ENCODE assay signal across 12 mouse cellular contexts in the genomic region with DNA sequence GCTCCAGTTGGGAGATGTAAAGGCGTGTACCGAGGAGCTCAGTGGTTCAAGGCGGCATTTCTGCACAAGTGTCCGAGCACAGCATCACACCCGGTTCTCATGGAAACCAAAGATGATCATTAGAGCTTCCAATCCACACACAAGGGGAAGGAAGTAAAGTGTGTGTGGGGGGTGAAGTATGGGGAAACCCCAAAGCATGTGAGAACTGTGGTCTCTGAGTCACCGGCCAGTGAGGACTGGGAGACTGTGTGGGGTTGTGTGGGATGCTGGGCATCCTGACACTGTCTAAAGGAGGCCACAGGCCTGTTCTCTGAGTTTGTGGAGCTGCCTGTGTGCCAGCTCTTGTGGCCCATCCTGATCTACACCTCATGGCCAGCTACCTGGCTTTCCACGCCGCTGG. TPM values are rescaled to one million over a fixed set of nuclear protein-coding genes. Genes with fewer than 3 reads are reported as not detected.
A peak's percentile ranks its signal among the peaks of the same experiment; 100 is the strongest.
DNase-seq lines count a peak whose midpoint lies in the region; TF ChIP-seq lines count a peak whose summit lies in the region.
"Had no signal": no experiment of that assay in that cellular context is flagged by ENCODE, and none has a peak within 500 bp of the region (broad histone marks: within the 10 kb centered on the region; RNA-seq: fewer than 3 reads in every experiment).

No protein-coding gene starts in this region.

- H3K27ac ChIP-seq in layer of hippocampus, adult 2 months, result peak overlapping the region; percentile 39; the same call in 1 of the 2 replicates
- no peak overlapping the region for H3K27ac ChIP-seq in CH12.LX (ENCODE audit: insufficient read depth, low read depth)

- in situ Hi-C loops in CH12.LX (cut with MboI; ENCODE audit: low pct_ligation_motif_present, low pct_unique_long_range_greater_than_20kb, low sequenced_read_pairs), result no loop called here

- TF ChIP-seq POLR2A in CH12.LX (IDR thresholded peaks at IDR 0.05; ENCODE audit: low read depth, low read length), result no peak

- dilution Hi-C loops in CH12.LX (cut with MboI; ENCODE audit: extremely low pct_ligation_motif_present, extremely low pct_unique_long_range_greater_than_20kb, low sequenced_read_pairs), result no loop called here

- H3K4me1 ChIP-seq in CH12.LX (ENCODE audit: control insufficient read depth in 1 of 2, insufficient read depth in 2 of 2), result peaks cover 29 to 58% of the 10 kb centered on the region in 2 experiments

- no peak overlapping the region for H3K9ac ChIP-seq in CH12.LX (ENCODE audit: insufficient read depth, low read depth)

- DNase-seq in layer of hippocampus, adult 2 months (ENCODE audit: low spot score in 2 of 2), result no peak
- DNase-seq in layer of hippocampus, adult 9-11 months, result no peak
- peak; percentile 70 for DNase-seq in CH12.LX (ENCODE audit: extremely low read depth)
- DNase-seq in fibroblast of lung, adult 2 months (ENCODE audit: low read depth), result peak; percentile 76
- DNase-seq in natural killer cell, adult 2 months (ENCODE audit: low spot score in 2 of 2), result peak; percentile 84 to 89
- DNase-seq in kidney, postnatal 25 days, result no peak
- DNase-seq in ovary, adult 18-20 months (ENCODE audit: low spot score), result no peak
- no peak for DNase-seq in right cerebral cortex, postnatal 10 days (ENCODE audit: low spot score in 2 of 2)
- DNase-seq: thymus, postnatal 25 days had no signal

- TF ChIP-seq CTCF in layer of hippocampus, adult 2 months (conservative IDR thresholded peaks at IDR 0.05), result no peak
- TF ChIP-seq CTCF in CH12.LX (conservative IDR thresholded peaks at IDR 0.05 in 1 of 2, IDR thresholded peaks at IDR 0.05 in 1 of 2; ENCODE audit: low read depth in 2 of 2, low read length in 2 of 2), result no peak

- H3K4me3 ChIP-seq in layer of hippocampus, adult 2 months, result no peak overlapping the region
- no peak overlapping the region for H3K4me3 ChIP-seq in CH12.LX (replicated peaks in 1 of 3; ENCODE audit: low read depth in 2 of 3, low read length in 2 of 3, poor library complexity in 1 of 3)

- no peaks in the 10 kb centered on the region for H3K79me2 ChIP-seq in CH12.LX (replicated peaks; ENCODE audit: control insufficient read depth, extremely low read depth, insufficient read depth, poor library complexity, severe bottlenecking)

- H3K27me3 ChIP-seq in CH12.LX (replicated peaks), result no peaks in the 10 kb centered on the region

- peak; percentile 72 for TF ChIP-seq EP300 in CH12.LX (IDR thresholded peaks at IDR 0.05; ENCODE audit: low read length)

- H3K36me3 ChIP-seq in CH12.LX (replicated peaks in 1 of 2; ENCODE audit: control insufficient read depth in 1 of 2, insufficient read depth in 1 of 2, low read length in 1 of 2), result peaks cover 0 to 14% of the 10 kb centered on the region in 2 experiments

- no peak for TF ChIP-seq RAD21 in CH12.LX (IDR thresholded peaks at IDR 0.05; ENCODE audit: low read depth, low read length)

- no peaks in the 10 kb centered on the region for H3K9me3 ChIP-seq in CH12.LX (replicated peaks; ENCODE audit: low read length)

- no peak overlapping the region for H3K4me2 ChIP-seq in CH12.LX (ENCODE audit: insufficient read depth, low read depth, poor library complexity, severe bottlenecking)

TF ChIP-seq in CH12.LX, 34 proteins besides CTCF, POLR2A, EP300 and RAD21:
- TF ChIP-seq TCF12 (IDR thresholded peaks at IDR 0.05; ENCODE audit: low read depth, low read length) (peak; percentile 21; the same call in 1 of the 2 replicates), MAFK (IDR thresholded peaks at IDR 0.05; ENCODE audit: insufficient replicate concordance, low read length) (no peak), ETS1 (conservative IDR thresholded peaks at IDR 0.05; ENCODE audit: low read depth, low read length) (peak; percentile 68), MAX (IDR thresholded peaks at IDR 0.05; ENCODE audit: low read length) (no peak), BHLHE40 (IDR thresholded peaks at IDR 0.05; ENCODE audit: low read depth, low read length) (peak; percentile 78), PAX5 (IDR thresholded peaks at IDR 0.05; ENCODE audit: low read length) (no peak), MYC (IDR thresholded peaks at IDR 0.05; ENCODE audit: low read depth, low read length) (peak; percentile 67), TBP (conservative IDR thresholded peaks at IDR 0.05; ENCODE audit: low read depth, low read length) (0 out of 2 replicates have a peak, but pooled peaks have one; percentile 39)

RNA-seq across cellular contexts. Expression of a gene that starts 26.3 kb away (rescaled TPM):
- total RNA-seq in layer of hippocampus, adult 2 months (2021), result 10 to 100 TPM; 35.3 to 37.0 TPM
- total RNA-seq in CH12.LX (2012; rRNA removed) (69.5 and 75.6 TPM in 2 replicates), CH12.LX (2014; rRNA removed) (28.8 and 36.2 TPM in 2 replicates)
- 53.2 and 66.6 TPM in 2 replicates for polyA plus RNA-seq in CH12.LX (2012; ENCODE audit: insufficient read length, low read depth)

RNA-seq across cellular contexts. Expression of a gene that starts 37.5 kb away (rescaled TPM):
- total RNA-seq in layer of hippocampus, adult 2 months (2021), result 100 to 1,000 TPM in 1 of 2 experiments, 10 to 100 TPM in 1; 95.7 to 111 TPM
- total RNA-seq in CH12.LX (2012; rRNA removed), result 28.8 and 32.3 TPM in 2 replicates
- 6.6 and 10.0 TPM in 2 replicates for total RNA-seq in CH12.LX (2014; rRNA removed)
- polyA plus RNA-seq in CH12.LX (2012; ENCODE audit: insufficient read length, low read depth), result 40.4 and 50.0 TPM in 2 replicates

RNA-seq across cellular contexts. Expression of a gene that starts 40.4 kb away (rescaled TPM):
- total RNA-seq in layer of hippocampus, adult 2 months (2021), result not detected
- total RNA-seq in CH12.LX (2012; rRNA removed), result 33.2 and 59.6 TPM in 2 replicates
- 16.9 and 19.6 TPM in 2 replicates for total RNA-seq in CH12.LX (2014; rRNA removed)
- 19.7 and 21.4 TPM in 2 replicates for polyA plus RNA-seq in CH12.LX (2012; ENCODE audit: insufficient read length, low read depth)
- total RNA-seq: heart, postnatal 36 days; layer of hippocampus, adult 8-10 months had no signal
- polyA plus RNA-seq: midbrain, embryonic 16.5 days had no signal

Comparison
In these comparisons a context has a peak if more than half of its experiments do, and no peak if none do; other contexts are left out.
1. DNase-seq: peak in CH12.LX (single experiment), fibroblast of lung, adult 2 months (single experiment) and natural killer cell, adult 2 months (2 of 2); none in layer of hippocampus, adult 2 months (0 of 2), layer of hippocampus, adult 9-11 months (single experiment), kidney, postnatal 25 days (0 of 2), ovary, adult 18-20 months (single experiment) and right cerebral cortex, postnatal 10 days (0 of 2).
2. RNA of a gene that starts 40.4 kb away (total RNA-seq): 16.9 to 59.6 TPM in CH12.LX; not detected in layer of hippocampus, adult 2 months; every median in the first group is over 10 times any median in the second.